Mouse (Mus musculus) CD8-positive naive resting alpha-beta T cell, adult 2 months (primary cell): ENCODE measurements at regions not wholly inside any gene's neighbourhood (a gene's known extent, or its start where the extent isn't known, plus 50 kb on each side); places are given as distances from the start of the nearest gene placed in this dataset.

Experiments used
- DNase-seq, 2 experiments: peaks; one replicate each; pipeline ENCODE4 v3.0.0; 2022; ENCODE audit warnings: low read depth in 2 of 2, low spot score in 2 of 2

DNA sequence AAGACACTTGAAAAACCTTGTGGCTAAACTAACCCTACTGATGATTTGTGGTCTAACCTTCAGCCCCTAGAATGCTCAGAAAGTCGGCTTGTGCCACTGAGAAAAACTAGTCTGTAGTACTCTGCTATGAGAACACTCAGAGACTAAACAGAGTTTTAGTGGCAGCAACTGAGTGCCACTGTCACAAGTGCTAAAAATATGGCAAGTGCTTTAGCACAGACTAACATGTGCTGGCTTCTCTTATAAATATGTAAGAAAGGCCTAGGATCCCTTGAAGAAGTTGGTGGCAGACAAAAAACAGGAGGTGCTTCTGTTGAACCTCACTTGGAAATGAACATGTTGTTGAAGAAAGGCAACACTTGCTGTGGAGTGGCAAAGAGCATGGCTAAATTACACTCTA, 1052.9 kb downstream of the Gsdmc2 start:
- no peak for DNase-seq

DNA sequence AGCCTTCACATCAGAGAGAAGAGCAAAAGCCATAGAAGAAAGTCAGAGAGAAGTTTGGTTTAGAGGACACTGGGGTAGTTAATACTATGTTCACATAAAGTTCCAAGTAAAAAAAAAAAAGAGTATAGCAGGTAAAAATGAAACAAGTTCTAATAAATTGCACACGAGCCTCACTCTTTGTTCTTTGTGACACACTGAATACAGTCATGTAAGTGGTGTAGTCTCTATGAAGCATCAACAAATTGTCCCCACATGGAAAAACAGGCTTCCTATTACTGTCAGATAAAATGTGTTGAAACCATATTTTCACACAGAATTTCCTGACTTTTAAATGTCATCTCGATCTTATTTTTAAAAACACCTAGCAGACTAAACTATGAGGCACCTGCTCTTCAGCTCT, 1057.2 kb downstream of the Gsdmc2 start:
- no peak for DNase-seq

DNA sequence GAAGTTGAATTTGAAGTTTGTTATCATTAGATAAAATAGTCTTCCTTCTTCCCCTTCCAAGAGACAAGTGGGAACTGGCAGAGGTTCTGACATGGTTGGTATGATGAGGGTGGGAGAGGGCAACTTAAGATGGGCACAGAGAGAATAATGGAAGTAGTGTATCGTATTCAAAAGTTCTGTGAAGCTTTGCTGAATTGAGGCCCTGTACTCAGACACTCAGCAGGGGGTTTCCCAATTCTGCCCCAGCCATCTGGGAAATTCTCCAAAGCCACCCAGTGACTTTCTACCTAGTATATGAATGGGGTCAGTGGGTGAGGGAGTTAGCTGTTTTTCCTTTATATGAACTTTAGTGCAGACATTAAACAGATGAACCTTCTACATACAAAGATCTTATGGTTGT, 1058.7 kb downstream of the Gsdmc2 start:
- no peak for DNase-seq

DNA sequence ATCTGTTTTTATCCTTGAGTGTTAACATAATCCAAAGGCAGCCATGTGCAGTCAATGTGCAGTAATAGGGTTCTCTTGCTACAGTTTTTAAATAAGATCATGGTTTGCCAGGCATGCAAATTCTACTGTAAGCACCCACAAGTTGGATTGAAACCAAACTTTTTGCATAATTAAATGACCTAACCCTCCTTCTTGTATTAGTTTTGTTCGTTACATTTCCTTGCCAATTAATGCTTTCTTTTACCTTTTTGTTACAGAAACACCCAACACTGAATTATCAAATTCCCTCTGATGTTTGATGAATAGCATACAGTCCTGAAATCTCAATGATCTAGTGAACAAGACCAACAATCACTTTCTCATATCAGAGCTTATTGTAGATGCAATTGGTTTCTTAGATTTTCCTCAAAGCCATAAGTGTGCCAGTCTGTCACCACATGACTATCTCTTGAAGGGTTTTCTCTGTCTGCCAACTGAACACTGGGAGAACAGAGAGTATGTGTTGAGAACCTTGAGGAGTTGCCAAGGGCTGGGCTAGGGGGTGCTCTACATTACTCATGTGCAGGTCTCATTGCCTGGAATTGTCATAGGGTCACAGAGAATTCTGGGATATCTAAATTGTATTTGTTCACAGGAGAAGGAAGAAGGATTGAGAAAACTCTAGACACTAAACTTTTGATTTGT, 1060.4 kb downstream of the Gsdmc2 start:
- DNase-seq = no peak

DNA sequence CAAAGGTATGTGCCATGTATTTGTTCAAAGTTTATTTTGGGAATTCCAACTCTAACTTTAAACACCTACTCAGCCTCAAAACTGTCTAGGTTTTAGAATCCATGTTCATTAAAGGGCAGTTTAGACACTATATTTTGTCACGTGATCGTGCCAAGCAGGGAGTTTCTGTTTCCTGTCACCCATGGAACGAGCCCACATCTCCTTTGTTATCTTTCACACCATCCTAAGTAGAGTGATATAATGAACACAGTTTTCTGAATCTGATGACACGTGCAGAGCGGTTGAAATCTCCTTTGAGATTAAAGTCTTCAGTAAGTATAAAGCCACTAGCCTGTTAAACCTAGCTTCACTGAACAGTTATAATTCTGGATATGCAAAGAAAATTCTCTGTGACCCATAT, 1066.1 kb downstream of the Gsdmc2 start:
- DNase-seq = no peak

DNA sequence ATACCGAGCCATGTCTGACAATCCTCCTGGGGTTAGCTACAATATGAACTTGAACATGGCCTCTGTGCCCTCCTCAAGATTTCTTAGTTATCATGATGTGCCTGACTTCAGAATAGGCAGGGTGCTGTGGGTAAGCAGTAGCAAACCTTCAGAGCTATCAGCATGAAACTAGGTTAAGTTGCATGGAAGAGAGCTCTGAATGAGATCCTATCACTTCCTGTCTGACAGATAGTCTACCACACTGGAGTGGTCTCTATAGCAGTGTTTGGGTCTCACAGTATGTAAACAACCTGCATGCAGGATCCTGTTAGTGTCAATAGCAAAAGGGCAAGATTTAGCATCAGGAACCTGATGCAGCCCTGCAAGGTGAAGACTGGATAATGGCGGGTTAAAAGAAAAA, 1092.3 kb downstream of the Gsdmc2 start:
- DNase-seq = no peak

DNA sequence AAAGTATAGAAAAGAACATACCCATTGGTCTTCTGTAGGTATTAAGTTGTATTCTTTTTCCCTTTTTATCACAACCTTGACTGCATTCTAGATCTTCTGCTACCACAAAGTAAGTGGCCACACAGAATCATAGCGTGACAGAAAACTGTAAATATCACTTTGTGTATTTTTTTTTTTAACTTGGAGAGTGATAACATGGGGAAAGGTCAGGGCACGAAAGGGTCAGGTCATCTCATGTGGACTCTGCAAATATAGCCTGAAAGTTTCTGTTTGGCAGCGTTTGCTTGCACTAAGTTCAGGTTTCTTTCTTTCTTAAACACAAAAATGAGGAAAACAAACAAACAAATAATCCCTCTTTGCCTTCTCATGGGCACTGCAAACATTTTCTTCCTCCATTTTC, 1101.1 kb downstream of the Gsdmc2 start:
- no peak for DNase-seq

DNA sequence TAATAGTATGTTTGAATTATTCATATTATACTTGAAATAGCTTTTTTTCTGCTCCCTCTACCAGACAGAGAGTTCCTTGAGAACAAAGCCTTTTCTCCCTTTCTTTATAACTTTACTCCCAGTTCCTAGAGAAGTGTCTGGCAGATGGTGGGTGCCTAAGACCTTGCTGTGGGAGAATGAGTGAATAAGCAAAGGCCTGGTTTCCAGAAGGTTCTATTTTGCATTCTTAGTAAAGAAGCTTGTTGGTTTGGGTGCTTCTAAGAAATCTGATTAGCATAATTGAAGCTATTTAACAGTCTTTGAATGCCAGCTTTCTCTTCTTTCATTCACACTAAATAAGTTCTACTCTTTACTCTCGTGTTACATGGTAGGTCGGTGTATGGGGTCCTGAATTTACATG, 1104.2 kb downstream of the Gsdmc2 start:
- no peak for DNase-seq

DNA sequence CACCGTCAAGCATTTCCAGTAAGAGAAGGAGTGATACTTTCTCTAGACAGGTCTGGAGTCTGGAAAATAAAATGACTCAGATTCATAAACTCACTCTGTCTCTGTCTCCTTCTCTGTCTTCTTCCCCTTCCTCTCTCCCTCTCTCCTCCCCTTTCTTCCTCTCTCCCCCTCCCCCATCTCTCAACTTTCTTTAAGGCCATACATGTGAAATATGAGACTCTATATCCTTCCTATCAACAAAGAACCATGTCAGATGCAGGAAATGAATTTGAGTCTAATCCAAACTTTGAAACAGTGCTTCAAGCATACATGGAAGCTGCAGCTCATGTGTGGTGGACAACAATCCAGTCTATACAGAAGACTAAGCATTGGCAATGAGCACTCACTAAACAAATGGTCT, 1109.6 kb downstream of the Gsdmc2 start:
- no peak for DNase-seq

DNA sequence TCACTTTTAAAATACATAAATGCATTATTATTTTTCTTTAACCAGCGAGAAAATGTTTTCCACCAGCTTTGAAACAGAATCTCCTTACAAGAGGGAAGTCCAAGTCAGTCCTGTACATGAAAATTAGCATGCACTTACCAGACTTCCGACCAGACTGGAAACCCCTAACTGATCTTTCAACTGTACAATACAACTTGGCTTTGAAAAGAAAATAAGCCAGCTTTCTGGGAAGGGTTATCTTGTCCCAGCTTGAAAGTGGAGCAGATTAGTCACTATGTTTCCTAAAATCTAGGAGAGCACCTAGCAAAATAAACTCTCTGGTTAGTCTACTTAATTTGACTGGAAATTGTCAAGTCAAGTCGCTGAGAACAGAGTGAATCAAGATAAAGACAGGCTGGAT, 1110.1 kb downstream of the Gsdmc2 start:
- no peak for DNase-seq

DNA sequence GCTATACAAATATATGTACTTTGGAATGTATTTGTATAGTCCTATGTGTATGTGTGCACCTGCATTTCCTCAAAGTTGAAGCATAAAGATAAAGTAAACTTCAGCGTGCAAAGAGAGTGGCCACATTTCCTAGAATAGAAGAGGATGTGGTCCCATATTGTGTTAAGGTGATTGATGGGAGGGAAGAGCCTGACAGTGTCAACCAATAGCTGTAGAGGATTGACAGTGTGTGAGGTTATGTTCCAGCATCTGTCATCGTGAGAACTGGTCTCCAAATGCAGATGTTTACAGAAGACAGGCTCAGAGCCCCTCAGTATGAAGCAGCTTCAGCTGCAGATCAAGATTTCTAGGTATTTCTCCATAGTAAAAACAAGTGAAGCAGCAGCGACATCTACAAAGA, 1114.5 kb downstream of the Gsdmc2 start:
- DNase-seq = peak in 1 of 2 experiments; percentile 10

DNA sequence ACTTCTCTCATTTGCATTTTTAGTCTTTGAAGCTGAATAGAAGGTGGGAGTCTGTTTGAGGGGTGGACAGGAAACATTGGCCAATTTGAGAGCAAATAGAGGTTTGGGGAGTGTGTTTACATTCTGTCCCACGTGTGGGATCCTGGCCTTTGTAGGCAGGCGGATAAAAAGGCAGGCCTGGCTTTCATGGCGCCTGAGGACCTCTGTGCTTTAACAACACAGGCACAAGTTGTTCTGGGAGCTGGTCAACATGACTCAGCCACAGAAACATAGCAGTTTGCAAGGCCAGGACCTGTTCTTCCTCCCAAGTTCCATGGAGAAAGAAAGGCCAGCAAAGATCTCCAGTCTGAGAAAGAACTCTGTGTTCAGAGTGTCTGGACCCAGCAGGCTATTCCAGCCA, 1130.7 kb downstream of the Gsdmc2 start:
- no peak for DNase-seq

DNA sequence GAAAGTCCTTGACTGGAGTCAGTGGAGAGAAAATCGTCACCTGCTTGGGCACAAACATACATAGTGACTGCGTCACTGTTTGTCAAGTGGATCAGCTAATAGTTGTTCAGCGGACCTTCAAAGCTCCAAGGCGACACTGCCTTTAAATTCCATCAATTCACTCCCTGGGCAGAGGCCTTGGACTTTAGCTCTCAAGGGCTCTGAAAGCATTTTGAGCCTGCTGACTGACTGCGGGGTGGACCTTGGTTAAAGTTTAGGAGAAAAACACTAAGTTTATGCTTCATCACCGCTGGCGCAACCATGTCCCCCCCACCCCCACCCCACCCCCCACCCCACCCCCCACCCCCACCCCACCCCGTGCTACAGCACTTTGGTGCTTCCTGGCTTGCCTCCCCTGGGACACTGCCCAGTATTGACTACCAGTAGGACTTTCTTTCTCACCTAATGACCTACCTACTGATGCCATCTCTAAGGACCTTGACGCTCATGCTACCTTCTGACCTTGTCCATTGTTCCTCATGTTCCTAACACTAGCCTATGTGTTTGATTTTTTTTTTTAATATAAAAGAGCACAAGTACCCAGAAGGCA, 1132.3 kb downstream of the Gsdmc2 start:
- DNase-seq = no peak

DNA sequence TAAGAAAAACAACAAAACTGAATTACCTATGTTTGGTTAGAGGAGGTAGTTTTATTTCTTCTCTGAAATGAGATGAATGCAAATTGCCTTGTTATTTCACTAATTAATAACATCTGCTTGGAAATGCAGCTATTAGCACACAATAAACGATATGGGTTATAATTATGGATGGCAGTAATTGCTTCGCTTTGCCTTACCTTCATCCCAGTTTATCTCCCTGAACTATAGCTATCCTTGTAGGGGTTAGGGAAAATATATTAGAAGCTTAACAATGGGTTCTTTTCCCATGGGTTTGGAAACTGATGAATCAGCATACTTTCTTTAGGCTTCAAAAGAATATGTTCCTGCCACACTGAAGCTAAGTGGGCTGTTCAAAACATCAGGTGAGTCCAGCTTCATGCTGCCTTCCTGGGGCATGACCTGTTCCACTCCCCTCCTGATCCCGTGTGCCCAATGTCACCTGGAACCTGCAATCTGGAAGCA, 1132.9 kb downstream of the Gsdmc2 start:
- DNase-seq = no peak

DNA sequence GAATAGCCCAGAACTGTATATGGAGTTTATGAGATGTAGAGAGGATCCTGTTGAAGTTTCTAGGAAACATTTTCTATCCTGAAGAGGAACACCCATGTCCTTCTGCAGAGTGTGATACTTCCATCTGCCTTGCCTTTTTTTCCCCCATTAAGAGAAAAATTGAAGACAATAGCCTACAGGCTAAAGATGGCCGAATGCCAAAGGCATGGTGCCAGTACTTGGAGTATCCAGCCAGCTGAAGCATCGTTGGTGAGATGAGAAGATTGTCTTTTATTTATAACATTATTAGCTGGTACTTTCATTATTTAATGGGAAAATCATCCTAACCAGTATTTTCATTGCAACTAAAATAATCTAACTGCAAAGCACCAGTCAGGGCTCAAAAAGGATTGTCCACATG, 1135.4 kb downstream of the Gsdmc2 start:
- DNase-seq = no peak

DNA sequence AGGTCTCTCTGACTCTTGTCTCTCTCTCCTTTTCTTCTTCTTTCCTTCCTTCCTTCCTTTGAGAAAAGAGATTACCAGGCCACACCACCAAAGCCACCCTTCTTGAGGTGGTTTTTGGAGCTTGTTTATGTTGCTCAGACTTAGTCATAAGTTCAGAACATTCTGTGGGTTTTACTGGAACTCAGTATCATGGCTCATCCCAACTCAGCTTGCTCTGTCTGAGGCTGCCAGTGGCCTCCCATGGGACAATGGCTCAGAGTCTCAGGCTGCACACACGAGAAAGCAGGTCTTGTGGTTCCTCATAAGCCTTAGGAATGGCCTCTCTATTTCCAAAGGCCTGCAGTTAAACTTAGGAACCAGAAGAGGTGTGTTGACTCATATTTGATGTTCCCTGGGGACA, 1146.4 kb downstream of the Gsdmc2 start:
- peak in 1 of 2 experiments; percentile 1 for DNase-seq

DNA sequence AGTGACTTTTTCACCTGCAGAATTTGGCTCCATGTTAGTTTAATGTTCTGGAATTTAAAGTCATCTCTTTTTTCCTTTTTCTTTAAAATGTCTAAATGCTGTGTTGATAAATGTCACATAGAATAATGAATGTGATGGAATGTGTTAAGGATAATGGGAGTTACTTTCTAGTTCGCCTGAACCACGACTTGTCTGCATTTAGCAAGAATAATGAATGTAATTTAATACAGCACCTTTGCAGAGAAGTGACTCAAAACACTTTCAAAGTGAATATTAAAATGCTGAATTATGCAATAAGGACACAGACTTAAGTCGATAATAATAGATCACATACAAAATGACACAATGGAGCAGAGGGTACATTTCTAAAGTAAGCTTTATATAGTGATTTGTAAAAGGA, 1150.2 kb downstream of the Gsdmc2 start:
- no peak for DNase-seq

DNA sequence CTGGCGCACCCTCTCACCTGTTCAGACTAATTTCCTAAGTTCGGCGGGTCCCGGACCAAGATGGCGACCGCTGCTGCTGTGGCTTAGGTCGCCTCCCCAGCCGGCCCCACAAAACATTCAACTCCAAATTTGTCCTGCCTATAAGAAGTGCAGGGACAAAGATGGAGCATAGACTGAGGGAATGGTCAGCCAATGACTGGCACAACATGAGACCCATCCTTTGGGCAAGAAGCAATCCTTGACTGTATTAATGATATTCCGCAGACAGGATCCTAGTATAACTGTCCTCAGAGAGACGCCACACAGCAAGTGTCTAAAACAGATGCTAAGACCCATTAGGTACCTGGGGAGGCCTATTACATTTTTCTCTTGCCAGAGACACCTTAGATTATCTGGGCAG, 1151.3 kb downstream of the Gsdmc2 start:
- DNase-seq = no peak

DNA sequence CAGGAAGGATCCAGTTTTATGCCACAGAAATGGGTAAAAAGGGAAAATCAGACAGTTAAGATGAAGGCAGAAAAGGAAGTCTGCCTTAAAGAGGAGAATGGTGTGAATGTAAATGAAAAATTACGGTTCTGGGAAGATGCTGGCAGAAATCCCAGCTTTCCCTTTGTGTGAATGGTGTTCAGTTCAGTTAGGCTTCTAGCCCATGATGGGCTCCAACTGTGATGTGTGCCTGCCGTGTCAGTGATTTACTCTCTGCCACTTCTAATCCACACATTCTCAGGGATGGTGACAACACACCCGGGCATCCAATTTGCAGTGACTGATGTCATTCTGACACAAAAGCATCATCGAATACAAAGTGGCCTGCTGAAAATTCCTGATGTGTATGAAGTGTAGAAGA, 1171.6 kb downstream of the Gsdmc2 start:
- DNase-seq = no peak

DNA sequence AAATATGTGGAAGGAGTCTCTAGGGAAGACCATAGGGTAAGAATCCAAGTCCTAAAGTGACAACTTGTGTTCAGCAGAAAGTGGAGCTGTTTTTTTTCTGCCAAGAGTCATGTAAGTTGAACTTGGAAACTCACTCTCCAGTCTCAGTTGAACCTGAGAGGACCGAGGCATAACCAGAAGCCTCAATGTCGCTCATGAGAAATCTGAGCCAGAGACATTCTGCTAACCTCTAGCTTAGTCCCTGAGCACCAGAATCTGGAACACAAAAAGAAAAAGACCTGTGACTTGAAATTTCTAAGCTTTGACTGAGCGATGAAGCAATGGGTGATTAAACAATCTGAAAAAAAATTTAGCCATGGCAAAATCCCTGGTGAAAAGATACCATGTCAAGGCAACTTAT, 1175.0 kb downstream of the Gsdmc2 start:
- no peak for DNase-seq

DNA sequence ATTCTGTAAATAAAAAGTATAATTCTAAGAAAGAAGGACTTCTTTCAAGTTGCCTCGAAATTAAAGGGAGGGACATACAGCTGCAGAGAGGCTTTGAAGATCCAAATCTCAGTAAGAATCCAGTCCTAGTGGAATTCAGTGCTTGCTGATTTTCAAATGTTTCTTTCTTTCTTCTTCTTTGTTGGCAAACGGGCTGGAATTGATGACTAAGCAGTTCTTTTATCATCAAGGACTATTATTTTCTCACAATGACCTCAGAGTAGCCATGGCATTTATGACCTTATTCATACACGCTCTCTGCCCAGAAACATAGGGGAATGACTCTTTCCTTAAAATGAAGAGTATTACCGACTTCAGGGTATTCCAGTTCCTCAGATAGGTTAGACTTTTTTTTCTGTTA, 1185.9 kb downstream of the Gsdmc2 start:
- no peak for DNase-seq

DNA sequence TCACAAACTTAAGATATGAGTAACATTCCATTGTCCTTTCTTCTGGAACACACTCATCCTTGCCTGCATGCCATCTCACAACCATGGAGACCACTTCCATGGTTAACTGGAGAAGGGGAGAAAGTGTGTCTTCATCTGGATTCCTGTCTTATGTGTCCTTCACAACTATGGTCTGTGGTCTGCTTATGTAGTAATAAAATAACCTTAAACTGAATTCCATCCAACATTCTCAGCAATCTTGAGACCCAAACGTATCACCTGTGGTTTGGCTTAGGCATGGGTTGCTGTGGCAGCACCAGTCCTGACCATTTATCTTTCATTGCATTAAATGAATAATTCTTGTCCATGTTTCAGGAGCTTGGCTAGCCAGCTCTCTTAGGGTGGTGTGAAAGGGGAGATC, 1186.3 kb downstream of the Gsdmc2 start:
- no peak for DNase-seq

DNA sequence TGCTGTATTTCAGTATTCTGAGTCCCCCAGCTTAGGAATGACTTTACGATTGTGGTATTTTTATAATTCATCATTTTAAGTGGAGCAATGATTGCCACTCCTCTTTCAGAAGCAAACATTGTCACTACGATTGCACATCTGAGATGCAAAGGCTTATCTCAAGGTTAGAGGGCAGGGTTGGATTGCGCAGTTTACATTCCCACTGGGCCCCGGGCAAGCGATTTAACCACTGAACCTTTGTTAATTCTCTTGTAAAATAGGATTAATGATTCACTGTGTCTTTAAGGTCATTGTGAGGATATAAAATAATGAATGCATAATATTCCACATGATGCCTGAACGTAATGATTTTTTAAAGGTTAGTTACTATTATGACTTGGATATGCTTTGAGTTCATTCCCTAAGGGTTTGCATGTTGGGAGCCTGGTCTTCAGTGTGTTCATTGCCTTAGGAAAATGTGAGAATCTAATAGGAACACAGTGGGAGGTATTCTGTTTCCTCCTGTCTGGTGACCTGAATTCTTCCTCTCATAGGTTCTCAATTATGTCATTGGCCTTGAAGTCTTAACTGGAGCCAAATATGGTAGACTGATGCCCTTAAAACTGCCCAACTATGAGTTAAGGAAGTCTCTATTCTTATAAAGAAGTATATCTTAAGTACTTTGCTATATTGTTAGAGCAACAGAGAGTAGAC, 1198.4 kb downstream of the Gsdmc2 start:
- DNase-seq = no peak
